Mouse (Mus musculus): ENCODE data around the gene Ppt1. TPM values are rescaled to one million over a fixed set of nuclear protein-coding genes. Genes with fewer than 3 reads are reported as not detected.

Ppt1 gene
- polyA plus RNA-seq, 1 experiment, result 61.9 TPM

- TF ChIP-seq CTCF (IDR thresholded peaks at IDR 0.05; ENCODE audit: borderline replicate concordance, extremely low read depth, insufficient read depth, insufficient read length) (no peak), POLR2A (IDR thresholded peaks at IDR 0.05; ENCODE audit: borderline replicate concordance, extremely low read depth, insufficient read depth, insufficient read length, poor library complexity, severe bottlenecking) (no peak)
- no peak for DNase-seq (ENCODE audit: low read depth)
Measured at GRCm38 (mm10) chr4:122837180-122837730, 1.2 kb downstream of the Ppt1 start.

DNA sequence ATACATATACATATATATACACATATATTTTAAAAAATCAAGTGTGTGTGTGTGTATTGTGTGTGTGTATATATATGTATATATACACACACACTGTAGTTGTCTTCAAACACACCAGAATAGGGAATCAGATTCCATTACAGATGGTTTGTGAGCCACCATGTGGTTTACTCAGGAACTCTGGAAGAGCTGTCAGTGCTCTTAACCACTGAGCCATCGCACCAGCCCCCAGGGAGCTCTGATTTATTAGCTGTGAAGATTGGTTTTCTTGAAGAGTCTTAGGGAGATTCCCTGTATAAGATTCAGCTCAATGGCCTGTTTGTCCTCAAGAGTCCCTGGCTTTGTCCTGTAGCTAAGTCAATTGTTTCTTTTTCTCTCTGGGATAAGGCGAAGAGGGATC, 2.0 kb downstream of the Ppt1 start:
- DNase-seq (ENCODE audit: low read depth), result no peak
- TF ChIP-seq CTCF (IDR thresholded peaks at IDR 0.05; ENCODE audit: borderline replicate concordance, extremely low read depth, insufficient read depth, insufficient read length) (no peak), POLR2A (IDR thresholded peaks at IDR 0.05; ENCODE audit: borderline replicate concordance, extremely low read depth, insufficient read depth, insufficient read length, poor library complexity, severe bottlenecking) (no peak)

DNA sequence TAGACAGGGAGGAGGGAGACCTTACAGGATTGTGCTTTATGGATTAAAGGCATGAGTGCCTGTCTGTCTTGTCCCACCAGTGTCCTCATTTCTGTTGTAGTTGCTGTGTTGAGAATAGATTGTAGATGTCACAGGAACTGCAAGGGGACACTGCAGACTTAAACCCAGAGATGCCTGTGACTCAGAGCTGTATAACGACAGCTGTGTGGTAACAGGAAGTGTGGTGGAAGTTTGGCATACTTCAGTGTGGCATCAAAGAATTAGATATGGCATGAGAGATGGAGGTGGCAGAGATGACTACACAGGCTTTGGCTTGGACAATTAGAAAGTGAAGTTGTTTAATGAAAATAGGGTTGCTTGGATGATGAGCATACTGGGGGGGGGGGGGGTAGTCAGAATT, 2.4 kb downstream of the Ppt1 start:
- no peak for DNase-seq (ENCODE audit: low read depth)
- TF ChIP-seq POLR2A (IDR thresholded peaks at IDR 0.05; ENCODE audit: borderline replicate concordance, extremely low read depth, insufficient read depth, insufficient read length, poor library complexity, severe bottlenecking), result no peak
- TF ChIP-seq CTCF (IDR thresholded peaks at IDR 0.05; ENCODE audit: borderline replicate concordance, extremely low read depth, insufficient read depth, insufficient read length), result no peak

DNA sequence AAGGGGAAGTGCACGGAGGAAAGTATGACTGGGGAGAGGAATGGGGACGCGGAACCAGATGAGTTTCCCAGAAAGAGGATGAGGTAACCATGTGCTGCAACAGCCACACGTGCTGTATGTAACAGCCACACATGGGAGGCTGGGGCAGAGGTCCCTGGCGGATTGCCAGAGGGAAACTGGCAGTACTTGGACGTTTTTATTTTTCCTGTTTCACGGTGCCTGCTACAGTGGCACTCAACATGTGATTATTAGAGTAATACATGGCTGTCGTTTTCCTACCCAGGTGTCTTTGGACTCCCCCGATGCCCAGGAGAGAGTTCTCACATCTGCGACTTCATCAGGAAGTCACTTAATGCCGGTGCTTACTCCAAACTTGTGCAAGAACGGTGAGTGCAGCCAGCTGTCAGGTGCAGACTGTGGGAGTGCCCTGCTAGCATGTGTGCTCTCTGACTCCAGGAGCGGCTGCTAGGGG, 12.1 kb downstream of the Ppt1 start:
- peak; percentile 27 for DNase-seq (ENCODE audit: low read depth)
- no peak for TF ChIP-seq CTCF (IDR thresholded peaks at IDR 0.05; ENCODE audit: borderline replicate concordance, extremely low read depth, insufficient read depth, insufficient read length)
- no peak for TF ChIP-seq POLR2A (IDR thresholded peaks at IDR 0.05; ENCODE audit: borderline replicate concordance, extremely low read depth, insufficient read depth, insufficient read length, poor library complexity, severe bottlenecking)

DNA sequence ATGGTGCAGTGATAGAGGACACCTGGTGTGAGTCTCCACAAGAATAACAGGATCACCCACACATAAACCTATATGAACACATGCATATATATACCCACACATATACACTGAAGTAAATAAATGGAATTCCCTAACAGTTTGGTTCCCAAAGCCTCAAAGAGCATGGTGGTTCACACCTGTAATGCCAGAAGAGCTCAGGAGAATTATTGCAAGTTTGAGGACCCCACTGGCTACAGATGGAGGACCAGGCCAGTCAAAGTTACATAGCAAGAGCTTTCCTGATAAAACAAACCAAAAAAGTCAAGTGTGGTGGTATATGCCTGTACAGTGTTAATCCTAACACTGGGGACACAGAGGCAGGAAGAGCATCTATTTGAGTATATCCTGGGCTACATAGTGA, 15.5 kb downstream of the Ppt1 start:
- TF ChIP-seq CTCF (IDR thresholded peaks at IDR 0.05; ENCODE audit: borderline replicate concordance, extremely low read depth, insufficient read depth, insufficient read length), result no peak
- TF ChIP-seq POLR2A (IDR thresholded peaks at IDR 0.05; ENCODE audit: borderline replicate concordance, extremely low read depth, insufficient read depth, insufficient read length, poor library complexity, severe bottlenecking), result no peak
- no peak for DNase-seq (ENCODE audit: low read depth)

GRCm38 (mm10) chr4:122853691-122854090, 17.6 kb downstream of the Ppt1 start:
- no peak for DNase-seq (ENCODE audit: low read depth)
- TF ChIP-seq CTCF (IDR thresholded peaks at IDR 0.05; ENCODE audit: borderline replicate concordance, extremely low read depth, insufficient read depth, insufficient read length) (no peak), POLR2A (IDR thresholded peaks at IDR 0.05; ENCODE audit: borderline replicate concordance, extremely low read depth, insufficient read depth, insufficient read length, poor library complexity, severe bottlenecking) (no peak)

DNA sequence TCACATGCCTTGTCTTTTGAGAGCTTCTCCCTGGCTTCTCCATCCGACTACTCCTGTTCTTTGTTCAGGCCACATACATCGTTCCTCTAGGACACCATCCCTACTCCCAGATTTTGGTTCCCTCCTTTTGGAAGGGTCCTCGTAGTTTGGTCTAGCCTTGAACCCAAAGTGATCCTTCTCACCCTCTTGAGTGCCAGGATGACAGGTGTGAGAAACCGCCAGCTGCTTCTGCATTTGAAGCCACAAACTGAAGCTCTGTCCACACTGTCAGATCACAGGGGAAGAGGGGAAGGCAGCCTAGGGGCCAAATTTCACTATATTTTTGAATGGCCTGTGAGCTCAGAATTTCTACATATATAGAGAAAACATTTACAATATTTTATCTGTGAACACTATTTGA, 18.7 kb downstream of the Ppt1 start:
- DNase-seq (ENCODE audit: low read depth), result no peak
- no peak for TF ChIP-seq POLR2A (IDR thresholded peaks at IDR 0.05; ENCODE audit: borderline replicate concordance, extremely low read depth, insufficient read depth, insufficient read length, poor library complexity, severe bottlenecking)
- no peak for TF ChIP-seq CTCF (IDR thresholded peaks at IDR 0.05; ENCODE audit: borderline replicate concordance, extremely low read depth, insufficient read depth, insufficient read length)

GRCm38 (mm10) chr4:122857909-122858308, 21.9 kb downstream of the Ppt1 start:
- DNase-seq (ENCODE audit: low read depth), result no peak
- TF ChIP-seq POLR2A (IDR thresholded peaks at IDR 0.05; ENCODE audit: borderline replicate concordance, extremely low read depth, insufficient read depth, insufficient read length, poor library complexity, severe bottlenecking), result no peak
- no peak; the same call in 1 of the 2 replicates for TF ChIP-seq CTCF (IDR thresholded peaks at IDR 0.05; ENCODE audit: borderline replicate concordance, extremely low read depth, insufficient read depth, insufficient read length)

DNA sequence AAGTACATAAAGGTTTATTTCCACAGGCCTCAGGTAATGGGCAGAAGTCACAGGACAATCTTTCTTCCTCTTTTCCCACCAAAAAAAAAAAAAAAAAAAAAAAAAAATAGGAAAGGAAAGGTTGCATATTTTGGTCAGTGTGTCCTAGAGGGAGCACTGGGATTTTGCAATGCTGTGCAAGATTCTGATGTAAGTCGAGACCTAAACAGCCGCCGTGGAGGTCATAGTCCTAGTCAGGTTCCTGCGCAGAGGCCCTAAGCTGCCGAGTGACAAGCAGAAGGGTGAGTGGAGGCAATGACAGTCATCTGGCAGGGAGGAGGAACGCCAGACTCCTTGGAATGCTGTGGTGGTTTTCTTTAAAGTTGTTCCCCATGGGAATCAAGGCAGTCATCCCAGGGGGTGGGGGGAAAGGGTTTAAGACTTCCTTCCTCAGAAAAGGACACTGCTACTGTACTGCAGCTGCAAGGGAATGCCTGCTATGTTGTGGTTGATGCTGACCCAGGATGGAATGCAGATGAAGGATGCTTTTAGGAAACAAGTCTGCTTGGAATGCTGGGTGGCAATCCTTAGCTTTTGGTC, 23.1 kb downstream of the Ppt1 start:
- TF ChIP-seq POLR2A (IDR thresholded peaks at IDR 0.05; ENCODE audit: borderline replicate concordance, extremely low read depth, insufficient read depth, insufficient read length, poor library complexity, severe bottlenecking) (no peak), CTCF (IDR thresholded peaks at IDR 0.05; ENCODE audit: borderline replicate concordance, extremely low read depth, insufficient read depth, insufficient read length) (no peak)
- no peak for DNase-seq (ENCODE audit: low read depth)

- no peak for TF ChIP-seq POLR2A (IDR thresholded peaks at IDR 0.05; ENCODE audit: borderline replicate concordance, extremely low read depth, insufficient read depth, insufficient read length, poor library complexity, severe bottlenecking)
- no peak for DNase-seq (ENCODE audit: low read depth)
Measured at GRCm38 (mm10) chr4:122861836-122862235, 25.8 kb downstream of the Ppt1 start.

- DNase-seq (ENCODE audit: low read depth), result no peak
- TF ChIP-seq CTCF (IDR thresholded peaks at IDR 0.05; ENCODE audit: borderline replicate concordance, extremely low read depth, insufficient read depth, insufficient read length) (no peak), POLR2A (IDR thresholded peaks at IDR 0.05; ENCODE audit: borderline replicate concordance, extremely low read depth, insufficient read depth, insufficient read length, poor library complexity, severe bottlenecking) (no peak)
Measured at GRCm38 (mm10) chr4:122868041-122868440, 32.0 kb downstream of the Ppt1 start.

DNA sequence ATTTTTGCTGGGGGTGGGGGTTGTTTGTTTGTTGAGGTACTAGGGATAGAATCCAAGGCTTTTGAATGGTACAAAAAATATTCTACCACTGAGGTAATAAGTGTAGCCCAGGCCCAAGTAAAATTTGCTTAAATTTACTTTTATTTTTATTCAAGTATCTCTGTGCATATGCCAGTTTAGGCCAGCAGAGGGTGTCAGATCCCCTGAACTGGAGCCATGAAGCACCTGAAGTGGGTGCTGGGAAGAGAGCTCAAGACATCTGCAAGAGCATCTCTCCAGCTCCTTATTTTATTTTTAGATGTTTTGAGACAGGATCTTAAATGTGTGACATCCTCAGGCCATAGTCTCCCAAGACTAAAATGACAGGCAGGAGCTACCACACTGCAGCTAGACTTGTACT, 34.0 kb downstream of the Ppt1 start:
- peak; percentile 54 for DNase-seq (ENCODE audit: low read depth)
- TF ChIP-seq CTCF (IDR thresholded peaks at IDR 0.05; ENCODE audit: borderline replicate concordance, extremely low read depth, insufficient read depth, insufficient read length), result peak; percentile 55; the same call in 1 of the 2 replicates
- no peak for TF ChIP-seq POLR2A (IDR thresholded peaks at IDR 0.05; ENCODE audit: borderline replicate concordance, extremely low read depth, insufficient read depth, insufficient read length, poor library complexity, severe bottlenecking)

All from brain, embryonic 14.5 days (tissue).